Mouse (Mus musculus) liver, postnatal 0 days (tissue): ENCODE data around the gene Kalrn.

Source experiments
- CTCF ChIP-seq: sonication (generic); IDR thresholded peaks from 2 replicates; pipeline ENCODE4 v1.5.1; 2016; ENCODE audit warnings: antibody characterized with exemption, low read depth
- EP300 ChIP-seq: IDR thresholded peaks from 2 replicates; pipeline ENCODE4 v1.6.1; 2016; ENCODE audit warnings: antibody characterized with exemption, low read depth, mild to moderate bottlenecking

DNA sequence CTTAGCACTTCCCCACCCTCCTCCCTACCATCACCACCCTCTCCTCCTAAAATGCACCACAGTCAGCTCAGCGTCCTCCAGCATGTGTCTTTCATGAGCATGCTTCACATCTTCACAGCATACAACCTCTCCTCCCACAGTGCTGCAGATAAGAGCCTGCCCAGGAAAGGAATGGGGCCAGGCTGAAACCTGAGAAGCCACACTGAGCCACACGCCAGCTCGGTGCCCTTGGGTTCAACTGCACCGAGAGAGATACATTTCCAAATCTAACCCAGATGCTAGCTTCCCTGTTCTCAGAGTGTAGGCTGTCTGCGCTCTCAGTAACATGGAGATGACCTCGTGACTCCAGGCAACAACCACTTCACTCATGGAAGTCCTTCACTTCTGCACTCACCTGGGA, 151.9 kb downstream of the Kalrn start:
- TF ChIP-seq CTCF (no peak), EP300 (no peak)
